Mouse (Mus musculus): ENCODE results near the gene Mlf2. TPM values are rescaled to one million over a fixed set of nuclear protein-coding genes. Genes with fewer than 3 reads are reported as not detected.

The Mlf2 gene
- polyA plus RNA-seq, 1 experiment, result 737 TPM

DNA sequence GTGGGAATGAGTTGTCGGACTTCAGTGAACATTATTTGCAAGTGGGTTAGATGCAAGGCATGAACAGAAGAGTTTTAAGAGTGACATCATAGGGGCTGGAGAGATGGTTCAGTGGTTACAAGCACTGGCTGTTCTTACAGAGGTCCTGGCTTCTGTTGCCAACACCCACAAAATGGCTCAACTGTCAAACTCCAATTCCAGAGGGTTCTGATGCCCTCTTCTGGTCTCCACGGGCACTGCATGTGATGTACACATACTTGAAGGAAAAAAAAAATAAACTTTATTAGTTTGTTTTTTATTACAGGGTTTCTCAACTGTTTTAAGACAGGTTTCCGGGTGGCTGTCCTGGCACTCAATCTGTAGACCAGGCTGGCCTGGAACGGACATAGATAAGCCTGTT is 36.6 kb downstream of the Mlf2 start:
- TF ChIP-seq POLR2A (IDR thresholded peaks at IDR 0.05; ENCODE audit: extremely low read depth, insufficient read depth, low read length) (no peak), CTCF (IDR thresholded peaks at IDR 0.05; ENCODE audit: extremely low read depth, insufficient read depth, low read length) (peak; percentile 46; the same call in 1 of the 2 replicates)
- Histone ChIP-seq H3K4me3 (ENCODE audit: insufficient read depth, low read length) (no peak overlapping the region), H3K27ac (ENCODE audit: insufficient read depth, low read length) (no peak overlapping the region), H3K4me1 (ENCODE audit: control insufficient read depth, insufficient read depth, low read length) (peaks cover 4% of the 10 kb centered on the region)

Other genes starting within 250 kb of the Mlf2 start
- 57.3 and 58.3 TPM in 2 replicates for gene Emg1, start 219.2 kb upstream of the Mlf2 start, polyA plus RNA-seq (2012; rRNA removed)
- gene Phb2, start 219.1 kb upstream of the Mlf2 start, polyA plus RNA-seq (2012; rRNA removed), result 104 and 105 TPM in 2 replicates
- gene Ptpn6, start 192.7 kb upstream of the Mlf2 start, polyA plus RNA-seq (2012; rRNA removed), result 6.3 and 6.5 TPM in 2 replicates
- 340 and 352 TPM in 2 replicates for gene Grcc10, start 190.0 kb upstream of the Mlf2 start, polyA plus RNA-seq (2012; rRNA removed)
- not detected in 2 replicates for gene Gm45234, start 175.4 kb upstream of the Mlf2 start, polyA plus RNA-seq (2012; rRNA removed)
- 60.7 and 63.3 TPM in 2 replicates for gene Atn1, start 174.9 kb upstream of the Mlf2 start, polyA plus RNA-seq (2012; rRNA removed)
- gene Eno2, start 161.7 kb upstream of the Mlf2 start, polyA plus RNA-seq (2012; rRNA removed), result 741 and 755 TPM in 2 replicates
- gene Lrrc23, start 151.7 kb upstream of the Mlf2 start, polyA plus RNA-seq (2012; rRNA removed), result 2.4 and 5.0 TPM in 2 replicates
- gene Spsb2, start 122.7 kb upstream of the Mlf2 start, polyA plus RNA-seq (2012; rRNA removed), result 4.4 and 4.8 TPM in 2 replicates
- 1,059 and 1,064 TPM in 2 replicates for gene Tpi1, start 117.1 kb upstream of the Mlf2 start, polyA plus RNA-seq (2012; rRNA removed)
- gene Usp5, start 101.9 kb upstream of the Mlf2 start, polyA plus RNA-seq (2012; rRNA removed), result 151 and 152 TPM in 2 replicates
- gene Cdca3, start 101.8 kb upstream of the Mlf2 start, polyA plus RNA-seq (2012; rRNA removed), result 2.3 and 2.4 TPM in 2 replicates
- 0.17 and 0.25 TPM in 2 replicates for gene Gnb3, start 91.1 kb upstream of the Mlf2 start, polyA plus RNA-seq (2012; rRNA removed)
- gene P3h3, start 73.6 kb upstream of the Mlf2 start, polyA plus RNA-seq (2012; rRNA removed), result 59.6 and 66.5 TPM in 2 replicates
- 163 and 187 TPM in 2 replicates for gene Gpr162, start 67.4 kb upstream of the Mlf2 start, polyA plus RNA-seq (2012; rRNA removed)
- 1.1 and 4.7 TPM in 2 replicates for gene Cd4, start 43.2 kb upstream of the Mlf2 start, polyA plus RNA-seq (2012; rRNA removed)
- 5.1 and 6.5 TPM in 2 replicates for gene Lag3, start 19.7 kb upstream of the Mlf2 start, polyA plus RNA-seq (2012; rRNA removed)
- 1,375 and 1,380 TPM in 2 replicates for gene Ptms, start 11.3 kb upstream of the Mlf2 start, polyA plus RNA-seq (2012; rRNA removed)
- gene Cops7a, start 34.2 kb downstream of the Mlf2 start, polyA plus RNA-seq (2012; rRNA removed), result 279 and 280 TPM in 2 replicates
- 157 and 164 TPM in 2 replicates for gene Pianp, start 65.3 kb downstream of the Mlf2 start, polyA plus RNA-seq (2012; rRNA removed)
- 46.9 and 51.6 TPM in 2 replicates for gene Zfp384, start 77.8 kb downstream of the Mlf2 start, polyA plus RNA-seq (2012; rRNA removed)
- 69.7 and 78.6 TPM in 2 replicates for gene Ing4, start 108.4 kb downstream of the Mlf2 start, polyA plus RNA-seq (2012; rRNA removed)
- 17.3 and 19.4 TPM in 2 replicates for gene Acrbp, start 118.3 kb downstream of the Mlf2 start, polyA plus RNA-seq (2012; rRNA removed)
- gene Lpar5, start 136.5 kb downstream of the Mlf2 start, polyA plus RNA-seq (2012; rRNA removed), result 1.0 and 1.3 TPM in 2 replicates
- gene Chd4, start 164.6 kb downstream of the Mlf2 start, polyA plus RNA-seq (2012; rRNA removed), result 79.0 and 80.7 TPM in 2 replicates
- 20.0 and 21.5 TPM in 2 replicates for gene Nop2, start 200.5 kb downstream of the Mlf2 start, polyA plus RNA-seq (2012; rRNA removed)
- gene Iffo1, start 213.9 kb downstream of the Mlf2 start, polyA plus RNA-seq (2012; rRNA removed), result 96.9 and 97.6 TPM in 2 replicates
- gene Gapdh, start 235.1 kb downstream of the Mlf2 start, polyA plus RNA-seq (2012; rRNA removed), result 4,394 and 4,549 TPM in 2 replicates

Data from cortical plate, adult 2 months (tissue).